Mouse (Mus musculus): ENCODE results near the gene Slc22a18. TPM values are rescaled to one million over a fixed set of nuclear protein-coding genes. Genes with fewer than 3 reads are reported as not detected.
"Not testable (repeated sequence)": the region's sequence is repeated elsewhere in the genome, so short reads cannot be mapped to it uniquely, and the experiment has no call there.

Gene Slc22a18
- polyA plus RNA-seq, 1 experiment = 140 TPM

- DNase-seq (ENCODE audit: low read depth, low spot score) = no peak
- WGBS = 2% methylated on average over 55 of the region's 55 CpGs
Measured at GRCm38 (mm10) chr7:143501643-143502417, 28.3 kb downstream of the Slc22a18 start.

- 1% methylated on average over 51 of the region's 51 CpGs for WGBS
- no peak for DNase-seq (ENCODE audit: low read depth, low spot score)
Measured at GRCm38 (mm10) chr7:143502418-143503200, 29.1 kb downstream of the Slc22a18 start, which contains the start of gene Phlda2. Gene Phlda2 (minus strand): TSS chr7:143503150.

GRCm38 (mm10) chr7:143503926-143504325 is 30.4 kb downstream of the Slc22a18 start:
- no peak for DNase-seq (ENCODE audit: low read depth, low spot score)
- WGBS = 81% methylated on average over 6 of the region's 6 CpGs

GRCm38 (mm10) chr7:143505411-143505810 is 31.9 kb downstream of the Slc22a18 start:
- DNase-seq (ENCODE audit: low read depth, low spot score) = no peak
- 80% methylated on average over 2 of the region's 2 CpGs for WGBS

- WGBS = 27% methylated on average over 11 of the region's 11 CpGs
- no peak for DNase-seq (ENCODE audit: low read depth, low spot score)
Measured at GRCm38 (mm10) chr7:143505823-143506222, 32.3 kb downstream of the Slc22a18 start.

DNA sequence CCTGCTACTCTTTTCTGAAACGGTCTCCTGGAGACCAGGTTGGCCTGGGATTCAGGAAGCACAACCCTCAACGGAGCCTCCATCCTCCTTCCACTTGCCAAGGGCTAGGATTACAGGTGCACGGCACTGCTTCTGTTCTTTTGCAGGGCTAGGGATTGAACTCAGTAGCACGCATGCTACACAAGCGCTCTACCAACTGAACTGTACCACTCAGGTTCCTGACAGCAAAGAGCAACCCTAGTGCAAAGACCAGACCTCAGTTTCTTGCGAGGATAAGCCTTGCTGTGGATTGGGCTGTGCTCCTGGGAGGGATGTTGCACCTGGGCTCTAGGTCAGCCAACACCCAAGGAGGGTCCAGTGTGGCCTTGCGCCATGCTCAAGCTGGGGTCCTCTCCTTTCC is 32.7 kb downstream of the Slc22a18 start:
- no peak for DNase-seq (ENCODE audit: low read depth, low spot score)
- WGBS = 69% methylated on average over 7 of the region's 7 CpGs

- WGBS = 37% methylated on average over 7 of the region's 7 CpGs
- DNase-seq (ENCODE audit: low read depth, low spot score) = no peak
Measured at GRCm38 (mm10) chr7:143506675-143507074, 33.1 kb downstream of the Slc22a18 start.

DNA sequence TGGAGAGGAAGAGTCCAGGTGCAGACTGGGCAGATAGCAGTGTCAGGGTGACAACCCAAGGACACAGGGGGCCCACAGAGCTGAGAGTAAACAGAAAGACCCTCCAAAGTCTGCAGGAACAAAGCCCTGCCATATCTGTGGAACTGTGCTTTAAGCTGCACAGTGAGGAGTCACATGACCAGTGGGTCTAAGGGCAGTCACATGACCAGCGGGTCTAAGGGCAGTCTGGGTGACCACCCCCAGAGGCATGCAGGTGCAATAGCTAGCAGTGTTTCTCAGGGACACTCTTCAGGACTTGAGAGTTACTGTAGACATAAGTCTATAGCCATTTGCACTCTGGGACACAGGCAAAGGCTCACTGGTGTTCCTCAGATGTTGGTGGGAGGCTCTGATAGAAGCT is 36.0 kb downstream of the Slc22a18 start:
- DNase-seq (ENCODE audit: low read depth, low spot score) = no peak
- WGBS = 82% methylated on average over 1 of the region's 1 CpGs

GRCm38 (mm10) chr7:143510593-143511334 is 37.2 kb downstream of the Slc22a18 start:
- 57% methylated on average over 3 of the region's 3 CpGs for WGBS
- DNase-seq (ENCODE audit: low read depth, low spot score) = no peak

DNA sequence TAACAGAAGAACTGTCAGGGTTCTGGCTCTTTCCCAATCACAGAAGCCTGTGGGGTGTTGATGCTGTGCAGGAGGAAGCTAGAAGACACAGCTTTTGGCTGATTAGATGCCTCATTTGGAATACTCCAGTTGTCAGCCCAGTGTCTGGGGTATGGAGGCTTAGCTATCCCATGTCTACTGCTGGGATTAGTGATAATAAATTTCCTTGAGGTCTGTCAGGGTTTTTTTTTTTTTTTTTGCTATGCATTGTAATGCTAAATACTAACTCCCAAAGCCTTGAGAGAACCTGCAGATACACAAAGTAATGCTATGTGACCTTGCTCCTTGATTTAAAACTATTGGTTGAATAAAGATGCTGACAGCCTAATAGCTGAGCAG is 37.8 kb downstream of the Slc22a18 start:
- no peak for DNase-seq (ENCODE audit: low read depth, low spot score)

DNA sequence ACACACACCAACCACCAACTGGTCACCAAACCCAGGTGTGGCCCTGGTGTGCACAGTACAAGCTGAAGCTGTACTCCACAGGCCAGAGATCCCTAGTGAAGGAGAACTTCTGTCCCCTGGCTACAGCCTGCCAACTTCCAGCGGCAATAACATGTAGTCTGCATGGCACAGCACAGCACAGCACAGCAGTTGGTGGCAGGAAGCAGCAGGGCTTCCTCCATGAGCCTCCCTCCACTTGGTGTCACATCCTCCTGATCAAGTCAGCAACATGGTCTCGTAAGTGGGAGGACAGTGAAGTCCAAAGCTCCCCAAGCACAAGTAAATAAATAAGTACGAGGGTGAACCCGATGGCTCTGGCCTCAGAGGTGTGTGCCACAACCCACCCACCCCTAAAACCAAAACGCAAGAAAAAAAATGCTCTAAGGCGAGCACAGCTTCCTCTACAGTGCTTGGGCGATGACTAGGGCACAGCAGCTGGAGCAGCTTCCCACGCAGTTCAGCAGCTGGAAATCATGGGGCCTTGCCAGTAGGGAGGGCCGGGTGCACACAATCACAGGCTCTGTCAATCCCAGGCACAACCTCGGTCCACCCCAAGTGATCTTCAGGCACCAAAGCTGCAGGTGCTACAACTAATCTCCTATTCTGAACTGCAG is 40.4 kb downstream of the Slc22a18 start:
- WGBS = 73% methylated on average over 10 of the region's 10 CpGs
- no peak for DNase-seq (ENCODE audit: low read depth, low spot score)

DNA sequence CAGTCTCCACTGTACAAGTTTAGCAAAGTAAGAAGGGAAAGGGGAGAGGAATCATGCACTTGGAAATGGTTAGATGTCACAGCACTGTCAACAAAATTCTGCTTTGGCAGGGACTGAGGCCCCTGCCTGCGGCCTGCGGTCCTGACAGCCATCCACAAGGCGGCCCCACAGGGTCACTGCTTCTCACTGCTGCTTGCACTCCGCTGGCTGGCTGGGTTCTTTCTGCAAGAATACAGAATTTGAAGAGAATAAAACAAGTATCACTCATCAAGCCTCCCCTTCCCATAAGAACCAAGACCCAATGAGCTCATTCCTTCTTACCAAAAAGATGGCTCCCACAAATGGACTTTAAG is 40.9 kb downstream of the Slc22a18 start:
- WGBS = 91% methylated on average over 4 of the region's 4 CpGs

GRCm38 (mm10) chr7:143519333-143519732 is 45.8 kb downstream of the Slc22a18 start:
- WGBS = 51% methylated on average over 4 of the region's 4 CpGs
- DNase-seq (ENCODE audit: low read depth, low spot score) = no peak

More for the DNA sequence above, 40.9 kb downstream of the Slc22a18 start:
- DNase-seq (ENCODE audit: low read depth, low spot score) = no peak

- DNase-seq (ENCODE audit: low read depth, low spot score) = no peak
- 69% methylated on average over 1 of the region's 1 CpGs for WGBS
Measured at GRCm38 (mm10) chr7:143532410-143532809, 58.9 kb downstream of the Slc22a18 start.

- 87% methylated on average over 2 of the region's 2 CpGs for WGBS
- no peak for DNase-seq (ENCODE audit: low read depth, low spot score)
Measured at GRCm38 (mm10) chr7:143533284-143533683, 59.7 kb downstream of the Slc22a18 start.

GRCm38 (mm10) chr7:143536251-143536650 is 62.7 kb downstream of the Slc22a18 start:
- DNase-seq (ENCODE audit: low read depth, low spot score) = no peak
- 84% methylated on average over 3 of the region's 3 CpGs for WGBS

DNA sequence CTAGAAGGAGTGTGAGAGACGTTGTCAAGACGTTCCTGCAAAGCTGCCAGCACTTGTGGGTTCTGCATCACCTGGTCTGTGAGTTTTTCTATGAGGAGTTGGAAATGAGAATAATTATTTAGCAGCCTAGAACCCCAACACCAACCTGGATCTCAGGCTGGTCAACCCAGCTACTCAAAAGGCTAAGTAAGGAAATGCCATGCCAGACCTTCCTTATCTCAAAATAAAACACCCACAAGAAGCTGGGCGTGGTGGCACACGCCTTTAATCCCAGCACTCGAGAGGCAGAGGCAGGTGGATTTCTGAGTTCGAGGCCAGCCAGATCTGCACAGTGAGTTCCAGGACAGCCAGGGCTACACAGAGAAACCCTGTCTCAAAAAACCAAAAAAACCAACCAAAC is 64.7 kb downstream of the Slc22a18 start:
- 67% methylated on average over 6 of the region's 6 CpGs for WGBS
- not testable (repeated sequence) for DNase-seq (ENCODE audit: low read depth, low spot score)

- no peak for DNase-seq (ENCODE audit: low read depth, low spot score)
- 79% methylated on average over 1 of the region's 1 CpGs for WGBS
Measured at GRCm38 (mm10) chr7:143538671-143539070, 65.1 kb downstream of the Slc22a18 start.

GRCm38 (mm10) chr7:143544368-143544767 is 70.8 kb downstream of the Slc22a18 start:
- DNase-seq (ENCODE audit: low read depth, low spot score) = no peak

GRCm38 (mm10) chr7:143546554-143546953 is 73.0 kb downstream of the Slc22a18 start:
- DNase-seq (ENCODE audit: low read depth, low spot score) = no peak

More at GRCm38 (mm10) chr7:143544368-143544767, 70.8 kb downstream of the Slc22a18 start:
- WGBS = 82% methylated on average over 2 of the region's 2 CpGs

More at GRCm38 (mm10) chr7:143546554-143546953, 73.0 kb downstream of the Slc22a18 start:
- 14% methylated on average over 2 of the region's 2 CpGs for WGBS
